Mouse (Mus musculus): ENCODE measurements at regions not wholly inside any gene's neighbourhood (a gene's known extent, or its start where the extent isn't known, plus 50 kb on each side); places are given as distances from the start of the nearest gene placed in this dataset.

DNA sequence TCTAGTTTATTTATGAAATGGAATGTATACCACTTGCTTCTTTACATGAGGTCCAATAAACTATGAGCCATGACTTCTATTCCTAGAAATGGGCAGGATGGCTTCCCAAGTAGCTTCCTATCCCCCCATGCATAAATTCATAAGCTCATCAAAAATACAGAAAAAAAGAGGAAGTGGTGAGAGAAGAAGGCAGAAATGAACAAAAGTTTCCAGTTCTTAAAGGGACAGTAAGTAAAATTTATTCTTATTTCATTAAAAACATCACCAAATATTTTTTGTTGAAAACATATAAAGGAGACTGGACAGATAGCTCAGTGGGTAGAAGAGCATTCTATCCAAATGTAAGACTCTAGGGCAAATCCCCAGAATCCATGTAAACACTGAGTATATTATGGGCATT, 554.0 kb upstream of the Klf4 start:
- no peak for TF ChIP-seq CTCF (IDR thresholded peaks at IDR 0.05; ENCODE audit: low read depth)
- TF ChIP-seq EP300 (optimal IDR thresholded peaks at IDR 0.05), result no peak

Data from stomach, postnatal 0 days (tissue).